Mouse (Mus musculus): ENCODE data around the gene Rab43. TPM values are rescaled to one million over a fixed set of nuclear protein-coding genes. Genes with fewer than 3 reads are reported as not detected.

Rab43 gene
- polyA plus RNA-seq, 1 experiment: 15.5 TPM

DNA sequence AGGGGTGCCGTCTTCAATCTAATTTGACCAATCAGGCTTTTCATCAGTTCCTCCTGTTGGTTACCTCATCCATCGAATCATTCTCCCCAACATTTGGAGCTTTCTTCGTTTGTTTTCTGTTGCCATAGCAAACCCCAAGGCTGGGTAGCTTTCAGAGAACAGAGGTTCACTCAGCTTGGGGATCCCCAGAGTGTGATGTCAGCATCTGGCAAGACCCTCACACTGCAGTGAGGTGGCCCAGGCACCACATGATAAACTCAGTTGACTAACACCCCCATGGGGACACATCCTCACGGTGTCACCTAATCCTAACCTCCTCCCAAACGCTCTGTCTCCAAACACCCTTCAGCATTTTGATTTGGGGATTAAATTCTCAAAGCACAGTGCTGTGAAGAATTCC lies 68.7 kb downstream of the Rab43 start:
- Histone ChIP-seq H3K27ac (ENCODE audit: insufficient read depth, low read length) (no peak overlapping the region), H3K4me1 (ENCODE audit: control insufficient read depth, insufficient read depth, low read length) (peaks cover 10% of the 10 kb centered on the region), H3K4me3 (ENCODE audit: insufficient read depth, low read length) (no peak overlapping the region)
- no peak for TF ChIP-seq CTCF (IDR thresholded peaks at IDR 0.05; ENCODE audit: borderline replicate concordance, insufficient read depth, low read length)
- no peak for TF ChIP-seq POLR2A (IDR thresholded peaks at IDR 0.05; ENCODE audit: low read depth, low read length)

DNA sequence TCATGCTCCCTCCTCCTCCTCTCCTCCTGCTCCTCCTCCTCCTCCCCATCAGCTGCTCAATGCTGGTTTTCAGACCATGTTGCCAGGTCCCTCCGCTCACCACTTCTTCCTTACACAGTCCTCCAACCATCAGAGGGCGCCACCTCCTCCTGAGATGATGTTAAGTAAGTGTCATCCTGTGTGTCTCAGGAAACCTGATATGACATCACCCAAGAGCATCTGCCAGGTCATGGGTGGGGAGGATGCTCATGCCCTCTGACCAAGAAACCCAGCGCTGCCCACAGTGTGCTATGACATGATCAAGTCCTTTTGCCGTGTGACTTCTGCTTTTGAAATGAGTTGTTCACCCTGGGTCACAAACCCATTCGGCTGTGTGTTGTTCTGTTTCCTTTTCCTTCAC lies 69.2 kb downstream of the Rab43 start:
- H3K4me1 ChIP-seq (ENCODE audit: control insufficient read depth, insufficient read depth, low read length): peaks cover 10% of the 10 kb centered on the region
- TF ChIP-seq POLR2A (IDR thresholded peaks at IDR 0.05; ENCODE audit: low read depth, low read length): no peak
- no peak for TF ChIP-seq CTCF (IDR thresholded peaks at IDR 0.05; ENCODE audit: borderline replicate concordance, insufficient read depth, low read length)
- no peak overlapping the region for H3K4me3 ChIP-seq (ENCODE audit: insufficient read depth, low read length)
- H3K27ac ChIP-seq (ENCODE audit: insufficient read depth, low read length): no peak overlapping the region

DNA sequence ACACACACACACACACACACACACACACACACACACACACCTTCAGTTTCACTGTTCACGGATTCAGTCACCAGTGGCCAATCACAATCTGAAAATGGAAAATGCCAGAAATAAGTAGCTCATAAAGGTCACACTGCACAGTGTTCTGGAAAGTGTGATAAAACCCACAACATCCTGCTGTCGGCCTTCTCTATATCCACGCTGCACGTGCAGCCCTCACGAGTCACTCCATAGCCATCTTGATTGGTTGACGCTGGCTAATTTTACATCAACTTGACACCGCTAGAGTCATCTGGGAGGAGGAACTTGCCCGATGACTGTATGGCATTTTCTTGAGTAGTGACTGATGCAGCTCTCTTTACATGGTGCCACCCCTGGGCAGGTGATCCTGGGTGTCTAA lies 70.0 kb downstream of the Rab43 start:
- no peak overlapping the region for H3K4me3 ChIP-seq (ENCODE audit: insufficient read depth, low read length)
- H3K4me1 ChIP-seq (ENCODE audit: control insufficient read depth, insufficient read depth, low read length): peaks cover 6% of the 10 kb centered on the region
- no peak for TF ChIP-seq CTCF (IDR thresholded peaks at IDR 0.05; ENCODE audit: borderline replicate concordance, insufficient read depth, low read length)
- no peak for TF ChIP-seq POLR2A (IDR thresholded peaks at IDR 0.05; ENCODE audit: low read depth, low read length)
- no peak overlapping the region for H3K27ac ChIP-seq (ENCODE audit: insufficient read depth, low read length)

DNA sequence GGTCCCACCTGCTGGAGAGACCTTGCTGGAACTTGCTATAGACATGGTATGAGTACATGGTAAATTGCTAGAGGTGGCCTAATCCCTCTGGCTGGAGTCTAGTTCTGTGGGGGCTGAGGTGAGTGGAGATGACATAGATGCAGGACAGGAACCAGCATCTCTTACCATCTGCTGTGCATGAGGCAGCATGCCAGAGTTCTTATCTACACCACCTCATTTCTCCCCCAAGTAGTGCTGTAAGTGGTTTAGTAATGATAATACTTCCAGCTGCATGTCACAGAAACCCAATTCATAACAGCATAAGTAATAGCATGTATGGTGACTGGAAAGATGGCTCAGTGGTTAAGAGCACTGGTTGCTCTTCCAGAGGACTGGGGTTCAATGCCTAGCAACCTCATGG lies 71.5 kb downstream of the Rab43 start:
- Histone ChIP-seq H3K27ac (ENCODE audit: insufficient read depth, low read length) (no peak overlapping the region), H3K4me3 (ENCODE audit: insufficient read depth, low read length) (no peak overlapping the region), H3K4me1 (ENCODE audit: control insufficient read depth, insufficient read depth, low read length) (peaks cover 3% of the 10 kb centered on the region; the same call in 1 of the 2 replicates)
- TF ChIP-seq CTCF (IDR thresholded peaks at IDR 0.05; ENCODE audit: borderline replicate concordance, insufficient read depth, low read length): no peak
- no peak for TF ChIP-seq POLR2A (IDR thresholded peaks at IDR 0.05; ENCODE audit: low read depth, low read length)

DNA sequence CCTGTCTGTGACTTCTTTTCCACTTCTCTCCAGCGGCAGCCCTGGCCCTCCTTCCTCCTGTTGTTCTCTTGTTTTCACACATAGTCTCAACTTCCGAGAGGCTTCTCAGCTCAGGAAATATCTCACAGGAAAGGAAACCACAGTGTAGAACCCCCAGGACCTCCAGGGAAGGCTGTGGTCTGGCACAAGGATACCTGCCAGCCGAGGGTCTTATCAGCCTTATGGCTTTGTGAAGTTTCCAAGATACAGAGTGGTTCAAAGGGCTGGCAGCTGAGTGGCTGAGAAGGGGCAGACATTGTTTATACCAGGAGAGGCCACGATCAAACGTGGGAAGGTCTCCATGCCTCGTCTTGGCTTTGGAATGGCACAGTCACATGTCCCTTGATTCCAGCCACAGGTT lies 72.1 kb downstream of the Rab43 start:
- H3K4me3 ChIP-seq (ENCODE audit: insufficient read depth, low read length): no peak overlapping the region
- H3K27ac ChIP-seq (ENCODE audit: insufficient read depth, low read length): no peak overlapping the region
- no peak for TF ChIP-seq POLR2A (IDR thresholded peaks at IDR 0.05; ENCODE audit: low read depth, low read length)
- H3K4me1 ChIP-seq (ENCODE audit: control insufficient read depth, insufficient read depth, low read length): no peaks in the 10 kb centered on the region

Other genes with a start within 250 kb of the Rab43 start
- gene Prokr1, start 221.4 kb downstream of the Rab43 start, polyA plus RNA-seq (2011; ENCODE audit: insufficient read length, low read depth, missing spikeins): 0.47 and 3.3 TPM in 2 replicates
- gene Aplf, start 140.0 kb downstream of the Rab43 start, polyA plus RNA-seq (2011; ENCODE audit: insufficient read length, low read depth, missing spikeins): 8.8 and 9.7 TPM in 2 replicates
- gene Efcc1, start 81.3 kb downstream of the Rab43 start, polyA plus RNA-seq (2011; ENCODE audit: insufficient read length, low read depth, missing spikeins): not detected in 2 replicates
- gene Gp9, start 34.1 kb downstream of the Rab43 start, polyA plus RNA-seq (2011; ENCODE audit: insufficient read length, low read depth, missing spikeins): not detected in 2 replicates
- 2.5 and 8.9 TPM in 2 replicates for gene Gm45140, start 23.6 kb upstream of the Rab43 start, polyA plus RNA-seq (2011; ENCODE audit: insufficient read length, low read depth, missing spikeins)
- gene Isy1, start 26.6 kb upstream of the Rab43 start, polyA plus RNA-seq (2011; ENCODE audit: insufficient read length, low read depth, missing spikeins): 48.9 and 52.5 TPM in 2 replicates
- 353 and 374 TPM in 2 replicates for gene Cnbp, start 38.9 kb upstream of the Rab43 start, polyA plus RNA-seq (2011; ENCODE audit: insufficient read length, low read depth, missing spikeins)
- 230 TPM in 2 replicates for gene Copg1, start 75.7 kb upstream of the Rab43 start, polyA plus RNA-seq (2011; ENCODE audit: insufficient read length, low read depth, missing spikeins)
- 22.2 and 23.4 TPM in 2 replicates for gene Hmces, start 101.8 kb upstream of the Rab43 start, polyA plus RNA-seq (2011; ENCODE audit: insufficient read length, low read depth, missing spikeins)
- 11.4 and 17.0 TPM in 2 replicates for gene H1fx, start 169.5 kb upstream of the Rab43 start, polyA plus RNA-seq (2011; ENCODE audit: insufficient read length, low read depth, missing spikeins)
- gene Rab7, start 233.1 kb upstream of the Rab43 start, polyA plus RNA-seq (2011; ENCODE audit: insufficient read length, low read depth, missing spikeins): 255 and 279 TPM in 2 replicates

All from embryonic fibroblast, embryonic 13.5 days (primary cell).